Mouse (Mus musculus) CH12.LX (cell line): Measurements from ENCODE around the gene Trit1. TPM values are rescaled to one million over a fixed set of nuclear protein-coding genes. Genes with fewer than 3 reads are reported as not detected.
A peak's percentile ranks its signal among the peaks of the same experiment; 100 is the strongest.

ENCODE experiments used
- DNase-seq: peaks from one replicate; pipeline ENCODE4 v3.0.0-alpha.2; 2013; ENCODE audit errors: extremely low read depth
- H3K27ac ChIP-seq: 2 replicates; pipeline ENCODE4 v1.5.1; 2012; ENCODE audit warnings: low read depth, mild to moderate bottlenecking, control low read depth, moderate library complexity; ENCODE audit not compliant: insufficient read depth
- H3K27me3 ChIP-seq: replicated peaks from 2 replicates; pipeline ENCODE3; 2012; ENCODE audit warnings: inconsistent platforms
- H3K36me3 ChIP-seq, 2 experiments: replicated peaks in 1 of 2; 2 replicates each; pipeline versions ENCODE3 to v1.6.1; 2012; ENCODE audit warnings: inconsistent platforms in 1 of 2, low read length in 1 of 2, mild to moderate bottlenecking in 1 of 2, mixed read lengths in 1 of 2, moderate library complexity in 1 of 2; ENCODE audit not compliant: control insufficient read depth in 1 of 2, insufficient read depth in 1 of 2
- H3K4me1 ChIP-seq, 2 experiments: 2 replicates each; pipeline ENCODE4 v1.6.1; 2012; ENCODE audit warnings: inconsistent platforms in 1 of 2, moderate library complexity in 1 of 2; ENCODE audit not compliant: insufficient read depth in 2 of 2, control insufficient read depth in 1 of 2
- H3K4me2 ChIP-seq: 2 replicates; pipeline ENCODE4 v1.6.1; 2012; ENCODE audit warnings: low read depth, mild to moderate bottlenecking, control low read depth; ENCODE audit not compliant: poor library complexity, insufficient read depth, severe bottlenecking
- H3K4me3 ChIP-seq, 3 experiments: fragments of 150-350 bp in 1 of 3; sonication (generic) in 1 of 3; replicated peaks in 1 of 3; 2 replicates each; pipeline versions ENCODE3 to v1.5.1; 2011 to 2012; ENCODE audit warnings: low read depth in 2 of 3, low read length in 2 of 3, mild to moderate bottlenecking in 2 of 3, moderate library complexity in 2 of 3, control low read depth in 1 of 3, improper control_type of control experiment in 1 of 3, inconsistent platforms in 1 of 3, mixed read lengths in 1 of 3; ENCODE audit not compliant: poor library complexity in 1 of 3
- H3K79me2 ChIP-seq: replicated peaks from 2 replicates; pipeline ENCODE4 v1.6.1; 2012; ENCODE audit warnings: mild to moderate bottlenecking, moderate library complexity; ENCODE audit not compliant: control insufficient read depth, poor library complexity, insufficient read depth, severe bottlenecking; ENCODE audit errors: extremely low read depth
- H3K9ac ChIP-seq: 2 replicates; pipeline ENCODE4 v1.6.1; 2012; ENCODE audit warnings: low read depth, mild to moderate bottlenecking, control low read depth, moderate library complexity; ENCODE audit not compliant: insufficient read depth
- H3K9me3 ChIP-seq: replicated peaks from 2 replicates; pipeline ENCODE3; 2012; ENCODE audit warnings: low read length, inconsistent platforms, mixed read lengths
- CTCF ChIP-seq, 2 experiments: IDR thresholded peaks in 1 of 2; conservative IDR thresholded peaks in 1 of 2; 2 replicates each; pipeline ENCODE4 v1.5.1; 2011 to 2012; ENCODE audit warnings: low read depth in 2 of 2, low read length in 2 of 2, improper control_type of control experiment in 1 of 2, inconsistent platforms in 1 of 2, mild to moderate bottlenecking in 1 of 2, moderate library complexity in 1 of 2
- EP300 ChIP-seq: IDR thresholded peaks from 2 replicates; pipeline ENCODE4 v1.6.1; 2011; ENCODE audit warnings: low read length, improper control_type of control experiment
- ETS1 ChIP-seq: conservative IDR thresholded peaks from 2 replicates; pipeline ENCODE4 v1.6.1; 2012; ENCODE audit warnings: low read depth, mild to moderate bottlenecking, inconsistent platforms, low read length, improper control_type of control experiment, moderate library complexity
- GABPA ChIP-seq: IDR thresholded peaks from 2 replicates; pipeline ENCODE4 v1.6.1; 2012; ENCODE audit warnings: low read depth, low read length, improper control_type of control experiment, inconsistent platforms; ENCODE audit not compliant: insufficient replicate concordance
- IRF4 ChIP-seq: IDR thresholded peaks from 2 replicates; pipeline ENCODE4 v1.6.1; 2014; ENCODE audit warnings: low read depth, mild to moderate bottlenecking, inconsistent platforms, low read length, improper control_type of control experiment
- KAT2A ChIP-seq: IDR thresholded peaks from 2 replicates; pipeline ENCODE4 v1.6.1; 2012; ENCODE audit warnings: low read length, improper control_type of control experiment, inconsistent platforms; ENCODE audit not compliant: insufficient replicate concordance
- MAX ChIP-seq: IDR thresholded peaks from 2 replicates; pipeline ENCODE4 v1.6.1; 2011; ENCODE audit warnings: low read length, improper control_type of control experiment
- MEF2A ChIP-seq: IDR thresholded peaks from 2 replicates; pipeline ENCODE4 v1.6.1; 2014; ENCODE audit warnings: low read depth, mild to moderate bottlenecking, inconsistent platforms, low read length, improper control_type of control experiment, borderline replicate concordance
- NELFE ChIP-seq: IDR thresholded peaks from 2 replicates; pipeline ENCODE4 v1.6.1; 2011; ENCODE audit warnings: low read depth, low read length, improper control_type of control experiment
- NRF1 ChIP-seq: IDR thresholded peaks from 2 replicates; pipeline ENCODE4 v1.6.1; 2014; ENCODE audit warnings: low read depth, mild to moderate bottlenecking, inconsistent platforms, low read length, improper control_type of control experiment, moderate library complexity
- PAX5 ChIP-seq: IDR thresholded peaks from 2 replicates; pipeline ENCODE4 v1.6.1; 2012; ENCODE audit warnings: low read length, inconsistent platforms, mixed read lengths
- POLR2AphosphoS2 ChIP-seq: IDR thresholded peaks from 2 replicates; pipeline ENCODE4 v1.6.1; 2011; ENCODE audit warnings: low read depth, low read length, improper control_type of control experiment
- SMC3 ChIP-seq: IDR thresholded peaks from 2 replicates; pipeline ENCODE4 v1.6.1; 2011; ENCODE audit warnings: low read depth, low read length, improper control_type of control experiment
- TCF12 ChIP-seq: IDR thresholded peaks from 2 replicates; pipeline ENCODE4 v1.6.1; 2014; ENCODE audit warnings: low read depth, mild to moderate bottlenecking, inconsistent platforms, low read length, improper control_type of control experiment
- ZKSCAN1 ChIP-seq: IDR thresholded peaks from 2 replicates; pipeline ENCODE4 v1.6.1; 2012; ENCODE audit warnings: low read depth, inconsistent platforms, low read length, improper control_type of control experiment, borderline replicate concordance
- ZMIZ1 ChIP-seq: IDR thresholded peaks from 2 replicates; pipeline ENCODE4 v1.6.1; 2012; ENCODE audit warnings: low read depth, mild to moderate bottlenecking, inconsistent platforms, low read length, improper control_type of control experiment
- ZNF384 ChIP-seq: IDR thresholded peaks from 2 replicates; pipeline ENCODE4 v1.6.1; 2012; ENCODE audit warnings: low read depth, low read length, improper control_type of control experiment, inconsistent platforms
- dilution Hi-C: fragments of 300-500 bp; cut with MboI; formaldehyde crosslinking; loops from 2 replicates; pipeline ENCODE4 v1.14.3; 2020; ENCODE audit warnings: low sequenced_read_pairs; ENCODE audit not compliant: extremely low pct_unique_long_range_greater_than_20kb, extremely low pct_ligation_motif_present
- in situ Hi-C: fragments of 300-500 bp; cut with MboI; formaldehyde crosslinking; loops from 3 replicates; pipeline ENCODE4 v1.14.3; 2019; ENCODE audit warnings: low sequenced_read_pairs, low pct_ligation_motif_present, low pct_unique_long_range_greater_than_20kb, mixed read lengths
- polyA plus RNA-seq: library from polyadenylated mRNA; unstranded; fragments of >175 nt; gene quantifications from 2 replicates; pipeline ENCODE4 v1.2.1, GENCODE M21; 2012; ENCODE audit warnings: low read depth; ENCODE audit not compliant: insufficient read length
- total RNA-seq, 2 experiments: library from RNA; depleted of rRNA; stranded (reverse); fragments of 300-350 nt in 1 of 2; fragments of >200 nt in 1 of 2; gene quantifications; 2 replicates each; pipeline ENCODE4 v1.2.3; 2012 to 2014

Gene Trit1
- total and polyA plus RNA-seq, 3 experiments: 18.9 to 21.3 (median 19.8) TPM

DNA sequence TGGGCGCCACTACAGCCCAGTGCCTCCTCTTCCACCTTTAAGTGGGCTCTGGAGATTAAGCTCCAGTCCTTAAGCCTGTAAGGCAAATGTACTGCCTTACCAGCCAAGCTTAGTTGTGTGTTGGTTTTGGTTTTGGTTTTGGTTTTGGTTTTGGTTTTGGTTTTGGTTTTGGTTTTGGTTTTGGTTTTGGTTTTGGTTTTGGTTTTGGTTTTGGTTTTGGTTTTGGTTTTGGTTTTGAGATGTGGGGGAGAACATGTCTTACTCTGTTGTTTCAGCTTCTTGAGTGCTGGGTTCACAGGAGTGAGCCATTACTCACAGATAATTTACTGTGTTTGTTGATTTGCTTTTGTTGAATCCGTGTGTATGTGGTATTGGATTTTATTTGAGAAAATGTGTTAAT, 68.9 kb downstream of the Trit1 start:
- H3K4me1 ChIP-seq: 0 out of 4 replicates have a peak, but pooled peaks cover 0 to 4% of the 10 kb centered on the region in 2 experiments
- no peaks in the 10 kb centered on the region for H3K79me2 ChIP-seq
- in situ Hi-C loops: loop anchor here (10.0 kb wide), 1 partner anchor 280 kb away; no protein-coding TSS in a partner anchor
- dilution Hi-C loops: no loop called here
- no peaks in the 10 kb centered on the region for H3K9me3 ChIP-seq
- no peak overlapping the region for H3K4me2 ChIP-seq
- no peaks in the 10 kb centered on the region for H3K27me3 ChIP-seq
- H3K4me3 ChIP-seq: no peak overlapping the region
- no peak for DNase-seq
- H3K27ac ChIP-seq: no peak overlapping the region
- H3K9ac ChIP-seq: no peak overlapping the region
- H3K36me3 ChIP-seq: no peaks in the 10 kb centered on the region
- TF ChIP-seq EP300 (peak; percentile 54), ETS1 (peak; percentile 97), GABPA (no peak), MAX (no peak), ZNF384 (no peak), POLR2AphosphoS2 (no peak), MEF2A (no peak), PAX5 (no peak), ZMIZ1 (no peak), NRF1 (no peak), ZKSCAN1 (no peak), IRF4 (peak; percentile 79), SMC3 (no peak), NELFE (no peak), TCF12 (no peak)
- TF ChIP-seq, all 38 proteins: peak for 3

DNA sequence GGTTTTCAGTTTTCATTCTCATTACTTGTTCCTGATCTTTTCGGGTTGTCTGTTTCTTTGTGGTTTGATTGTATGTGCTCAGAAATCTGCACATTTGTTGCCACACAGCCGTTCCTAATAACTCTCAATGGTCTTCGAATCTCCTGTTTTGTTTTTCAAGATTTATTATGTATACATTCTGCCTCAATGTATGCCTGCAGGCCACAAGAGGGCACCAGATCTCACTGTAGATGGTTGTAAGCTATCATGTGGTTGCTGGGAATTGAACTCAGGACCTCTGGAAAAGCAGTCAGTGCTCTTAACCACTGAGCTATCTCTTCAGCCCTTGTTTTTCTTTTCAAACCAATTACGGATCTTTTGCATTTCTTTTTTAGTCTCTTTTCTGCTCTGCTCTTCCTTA, 70.0 kb downstream of the Trit1 start:
- dilution Hi-C loops: no loop called here
- Histone ChIP-seq H3K4me2 (no peak overlapping the region), H3K4me1 (0 out of 4 replicates have a peak, but pooled peaks cover 0 to 4% of the 10 kb centered on the region in 2 experiments), H3K27me3 (no peaks in the 10 kb centered on the region), H3K79me2 (no peaks in the 10 kb centered on the region)
- in situ Hi-C loops: loop anchor here (10.0 kb wide), 1 partner anchor 282 kb away; no protein-coding TSS in a partner anchor
- TF ChIP-seq CTCF (conservative IDR thresholded peaks at IDR 0.05 in 1 of 2, IDR thresholded peaks at IDR 0.05 in 1 of 2; ENCODE audit: low read depth in 2 of 2, low read length in 2 of 2): peak in 1 of 2 experiments; percentile 31; a peak in 2 of 4 replicates
- TF ChIP-seq KAT2A: no peak
- TF ChIP-seq SMC3: no peak
- no peak for TF ChIP-seq TCF12
- no peak for TF ChIP-seq MAX
- TF ChIP-seq, all 38 proteins: peak for 1
- Histone ChIP-seq H3K4me3 (no peak overlapping the region), H3K9me3 (no peaks in the 10 kb centered on the region), H3K27ac (no peak overlapping the region), H3K9ac (no peak overlapping the region), H3K36me3 (no peaks in the 10 kb centered on the region)
- DNase-seq: no peak
